Mouse (Mus musculus) heart, adult 2 months (tissue): ENCODE results near the gene Fxyd2.

ENCODE experiments used
- CTCF ChIP-seq: fragments of 200-600 bp; IDR thresholded peaks from 2 replicates; pipeline ENCODE4 v1.8.1; 2022; ENCODE audit warnings: antibody characterized with exemption, mild to moderate bottlenecking, moderate library complexity
- EP300 ChIP-seq: fragments of 200-500 bp; IDR thresholded peaks from 2 replicates; pipeline ENCODE4 v1.6.1; 2011; ENCODE audit warnings: low read depth, low read length, control low read depth; ENCODE audit not compliant: insufficient read depth

GRCm38 (mm10) chr9:45389596-45389995 is 9.9 kb upstream of the Fxyd2 start:
- TF ChIP-seq EP300 (no peak), CTCF (no peak)
